Mouse (Mus musculus): ENCODE measurements around the gene Gm3776.
A peak's percentile ranks its signal among the peaks of the same experiment; 100 is the strongest.
"Not testable (repeated sequence)": the region's sequence is repeated elsewhere in the genome, so short reads cannot be mapped to it uniquely, and the experiment has no call there.

Gm3776 gene

GRCm38 (mm10) chr9:78294781-78295180, 37.9 kb downstream of the Gm3776 start:
- not testable (repeated sequence) for DNase-seq

DNA sequence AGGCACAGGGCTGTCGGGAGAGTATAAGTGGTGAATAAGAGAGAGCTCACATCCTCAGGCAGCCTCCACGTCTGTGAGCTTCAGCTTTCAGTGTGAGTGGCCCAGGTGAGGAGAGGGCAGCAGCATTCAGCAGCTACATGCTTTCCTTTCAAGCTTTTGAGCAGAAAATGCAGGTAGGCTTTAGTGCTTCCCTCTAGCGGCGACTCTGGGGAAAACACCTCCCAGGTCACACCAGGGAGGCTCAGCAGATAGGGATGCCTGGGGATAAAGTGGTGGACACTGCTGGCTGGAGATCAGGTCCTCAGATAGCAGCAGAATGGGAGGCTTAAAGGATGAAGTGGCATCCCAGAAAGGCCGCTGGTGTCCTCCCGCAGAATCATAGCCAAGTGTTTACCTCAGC, 39.2 kb downstream of the Gm3776 start:
- DNase-seq: peak; percentile 56 to 60

- DNase-seq: no peak
Measured at GRCm38 (mm10) chr9:78298232-78298631, 41.3 kb downstream of the Gm3776 start.

DNA sequence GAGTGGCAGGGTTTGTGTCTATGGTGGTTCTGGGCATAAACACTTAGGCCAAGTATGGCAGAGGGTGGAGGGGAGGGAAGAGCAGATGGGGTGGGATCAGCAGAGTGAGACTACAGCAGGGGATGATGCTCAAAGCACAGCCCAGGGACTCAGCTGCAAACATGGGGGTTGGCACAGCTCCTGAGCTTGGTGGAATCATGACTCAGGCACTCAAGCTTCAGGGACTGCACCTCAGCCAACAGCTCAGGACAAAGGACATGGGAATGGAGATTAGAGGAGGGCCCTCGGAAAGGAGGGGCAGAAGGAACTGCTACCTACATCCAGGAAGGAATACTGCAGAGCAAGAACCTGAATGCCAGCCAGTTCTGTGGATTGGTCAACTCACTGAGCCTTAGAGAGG, 42.2 kb downstream of the Gm3776 start:
- not testable (repeated sequence) for DNase-seq

- DNase-seq: not testable (repeated sequence)
Measured at GRCm38 (mm10) chr9:78308122-78308521, 51.2 kb downstream of the Gm3776 start.

DNA sequence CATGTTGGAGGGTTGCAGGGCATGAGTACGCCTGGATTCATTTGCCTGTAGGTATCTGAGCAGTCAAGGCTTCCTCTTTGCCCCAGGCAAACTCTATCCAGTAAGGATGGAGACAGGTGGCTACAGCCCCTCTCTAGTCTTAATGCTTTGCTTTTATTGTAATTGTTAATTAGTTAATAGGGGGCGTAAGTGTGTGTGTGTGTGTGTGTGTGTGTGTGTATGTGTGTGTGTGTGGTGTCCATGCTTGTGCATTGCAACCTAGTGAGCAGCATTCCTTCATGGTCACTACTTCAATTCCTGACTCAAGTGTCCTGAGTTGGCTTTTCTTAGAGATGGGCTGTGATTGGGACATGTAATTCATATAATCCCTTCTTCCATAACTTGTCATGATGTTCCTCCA, 57.8 kb downstream of the Gm3776 start, which contains the start of gene Omt2a:
TSS of gene Omt2a (minus strand) at position 101 of the 400 bp plus-strand sequence.
- DNase-seq: no peak

Data from cerebellum, postnatal 14 days (tissue).